Mouse (Mus musculus) hindbrain, embryonic 10.5 days (tissue): Measurements from ENCODE around the gene Lamc1. TPM values are rescaled to one million over a fixed set of nuclear protein-coding genes. Genes with fewer than 3 reads are reported as not detected.
"Not testable (repeated sequence)": the region's sequence is repeated elsewhere in the genome, so short reads cannot be mapped to it uniquely, and the experiment has no call there.

Source experiments
- DNase-seq: peaks from one replicate; pipeline ENCODE4 v3.0.0-alpha.2; 2017; ENCODE audit warnings: low spot score
- H3K27ac ChIP-seq: fragments of 300-500 bp; sonication (generic); 2 replicates; pipeline ENCODE4 v1.5.1; 2016; ENCODE audit warnings: mild to moderate bottlenecking, moderate library complexity
- H3K27me3 ChIP-seq: fragments of 300-500 bp; sonication (generic); 2 replicates; pipeline ENCODE4 v1.6.1; 2016; ENCODE audit warnings: mild to moderate bottlenecking; ENCODE audit not compliant: poor library complexity, insufficient read depth, severe bottlenecking
- H3K36me3 ChIP-seq: fragments of 300-500 bp; sonication (generic); 2 replicates; pipeline ENCODE4 v1.6.1; 2016; ENCODE audit warnings: mild to moderate bottlenecking, moderate library complexity
- H3K4me1 ChIP-seq: fragments of 300-500 bp; sonication (generic); replicated peaks from 2 replicates; pipeline ENCODE4 v1.6.1; 2016; ENCODE audit warnings: mild to moderate bottlenecking
- H3K4me3 ChIP-seq: fragments of 300-500 bp; sonication (generic); 2 replicates; pipeline ENCODE4 v1.5.1; 2016; ENCODE audit warnings: mild to moderate bottlenecking, moderate library complexity
- H3K9me3 ChIP-seq: fragments of 300-500 bp; sonication (generic); 2 replicates; pipeline ENCODE4 v1.6.1; 2016; ENCODE audit warnings: mild to moderate bottlenecking, moderate library complexity
- WGBS: fragments of 180-500 bp; shearing (Covaris S2); methylation state at CpG from one replicate; pipeline ENCODE4 v1.1.7; 2016; 5-methylcytosine and 5-hydroxymethylcytosine counted together
- polyA plus RNA-seq: library from polyadenylated mRNA; unstranded; fragments of >200 nt; fragmentation: Nextera tagmentation; extraction: Ambion mirVana; gene quantifications from 2 replicates; pipeline ENCODE4 v1.2.1, GENCODE M21; 2016

Gene Lamc1
- polyA plus RNA-seq, 1 experiment from 2014 or later, result 21.3 TPM

GRCm38 (mm10) chr1:153353736-153354430 lies 21.3 kb upstream of the Lamc1 start:
- H3K27ac ChIP-seq, result 0 out of 2 replicates have a peak overlapping the region, but pooled peaks have one; percentile 23
- H3K9me3 ChIP-seq, result no peaks in the 10 kb centered on the region
- 68% methylated on average over 18 of the region's 18 CpGs for WGBS
- no peaks in the 10 kb centered on the region for H3K27me3 ChIP-seq
- no peak overlapping the region for H3K4me3 ChIP-seq
- H3K4me1 ChIP-seq, result peaks cover 25% of the 10 kb centered on the region
- no peaks in the 10 kb centered on the region for H3K36me3 ChIP-seq
- no peak for DNase-seq

- H3K27me3 ChIP-seq, result no peaks in the 10 kb centered on the region
- H3K4me3 ChIP-seq, result no peak overlapping the region
- no peaks in the 10 kb centered on the region for H3K9me3 ChIP-seq
- WGBS, result 78% methylated on average over 4 of the region's 4 CpGs
- no peaks in the 10 kb centered on the region for H3K36me3 ChIP-seq
- peaks cover 27% of the 10 kb centered on the region for H3K4me1 ChIP-seq
- no peak overlapping the region for H3K27ac ChIP-seq
- no peak for DNase-seq
Measured at GRCm38 (mm10) chr1:153351034-153351433, 18.4 kb upstream of the Lamc1 start.

GRCm38 (mm10) chr1:153347726-153348125 lies 15.1 kb upstream of the Lamc1 start:
- Histone ChIP-seq H3K27ac (no peak overlapping the region), H3K4me1 (peaks cover 5% of the 10 kb centered on the region; the same call in 1 of the 2 replicates), H3K27me3 (no peaks in the 10 kb centered on the region), H3K9me3 (no peaks in the 10 kb centered on the region), H3K4me3 (no peak overlapping the region), H3K36me3 (no peaks in the 10 kb centered on the region)
- no peak for DNase-seq
- WGBS, result 55% methylated on average over 3 of the region's 3 CpGs

GRCm38 (mm10) chr1:153347040-153347439 lies 14.5 kb upstream of the Lamc1 start:
- no peak for DNase-seq
- H3K4me3 ChIP-seq, result no peak overlapping the region
- no peak overlapping the region for H3K27ac ChIP-seq
- H3K4me1 ChIP-seq, result peaks cover 5% of the 10 kb centered on the region; the same call in 1 of the 2 replicates
- no peaks in the 10 kb centered on the region for H3K36me3 ChIP-seq
- H3K9me3 ChIP-seq, result no peaks in the 10 kb centered on the region
- 95% methylated on average over 2 of the region's 2 CpGs for WGBS
- H3K27me3 ChIP-seq, result no peaks in the 10 kb centered on the region

- Histone ChIP-seq H3K9me3 (no peaks in the 10 kb centered on the region), H3K27ac (no peak overlapping the region), H3K4me3 (peak overlapping the region; percentile 39), H3K4me1 (peaks cover 5% of the 10 kb centered on the region; the same call in 1 of the 2 replicates), H3K36me3 (no peaks in the 10 kb centered on the region), H3K27me3 (no peaks in the 10 kb centered on the region)
- no peak for DNase-seq
- 64% methylated on average over 16 of the region's 16 CpGs for WGBS
Measured at GRCm38 (mm10) chr1:153345699-153346291, 13.2 kb upstream of the Lamc1 start.

- WGBS, result 90% methylated on average over 2 of the region's 2 CpGs
Measured at GRCm38 (mm10) chr1:153345002-153345401, 12.4 kb upstream of the Lamc1 start.

GRCm38 (mm10) chr1:153335451-153335850 lies 2.9 kb upstream of the Lamc1 start:
- H3K27me3 ChIP-seq, H3K9me3 ChIP-seq, H3K36me3 ChIP-seq, H3K4me3 ChIP-seq, H3K27ac ChIP-seq, DNase-seq: not testable (repeated sequence)
- WGBS, result 92% methylated on average over 10 of the region's 10 CpGs
- peaks cover 33% of the 10 kb centered on the region for H3K4me1 ChIP-seq

More at GRCm38 (mm10) chr1:153345002-153345401, 12.4 kb upstream of the Lamc1 start:
- H3K27ac ChIP-seq, result no peak overlapping the region
- H3K4me1 ChIP-seq, result peaks cover 5% of the 10 kb centered on the region; the same call in 1 of the 2 replicates
- H3K9me3 ChIP-seq, result no peaks in the 10 kb centered on the region
- no peak overlapping the region for H3K4me3 ChIP-seq
- no peak for DNase-seq
- H3K27me3 ChIP-seq, result no peaks in the 10 kb centered on the region
- no peaks in the 10 kb centered on the region for H3K36me3 ChIP-seq

- H3K27ac ChIP-seq, result peak overlapping the region; percentile 97
- no peaks in the 10 kb centered on the region for H3K27me3 ChIP-seq
- no peak for DNase-seq
- WGBS, result 10% methylated on average over 22 of the region's 22 CpGs
- peaks cover 44% of the 10 kb centered on the region for H3K4me1 ChIP-seq
- 0 out of 2 replicates have a peak, but pooled peaks cover 2% of the 10 kb centered on the region for H3K36me3 ChIP-seq
- H3K4me3 ChIP-seq, result peak overlapping the region; percentile 96
- no peaks in the 10 kb centered on the region for H3K9me3 ChIP-seq
Measured at GRCm38 (mm10) chr1:153333296-153334121, 923 bp upstream of the Lamc1 start.

- peaks cover 48% of the 10 kb centered on the region for H3K4me1 ChIP-seq
- H3K27ac ChIP-seq, result peak overlapping the region; percentile 97
Measured at GRCm38 (mm10) chr1:153331796-153332443, 666 bp downstream of the Lamc1 start.

GRCm38 (mm10) chr1:153331206-153331605 lies 1.4 kb downstream of the Lamc1 start:
- peaks cover 48% of the 10 kb centered on the region for H3K4me1 ChIP-seq
- peaks cover 9% of the 10 kb centered on the region for H3K36me3 ChIP-seq
- peak overlapping the region; percentile 97; the same call in 1 of the 2 replicates for H3K27ac ChIP-seq
- H3K9me3 ChIP-seq, result no peaks in the 10 kb centered on the region
- DNase-seq, result no peak
- H3K27me3 ChIP-seq, result no peaks in the 10 kb centered on the region
- WGBS, result under 1% methylated on average over 4 of the region's 4 CpGs
- H3K4me3 ChIP-seq, result peak overlapping the region; percentile 96

More at GRCm38 (mm10) chr1:153331796-153332443, 666 bp downstream of the Lamc1 start:
- Histone ChIP-seq H3K36me3 (0 out of 2 replicates have a peak, but pooled peaks cover 2% of the 10 kb centered on the region), H3K9me3 (no peaks in the 10 kb centered on the region), H3K4me3 (peak overlapping the region; percentile 96), H3K27me3 (no peaks in the 10 kb centered on the region)
- under 1% methylated on average over 42 of the region's 42 CpGs for WGBS
- DNase-seq, result peak; percentile 64

GRCm38 (mm10) chr1:153329306-153329705 lies 3.3 kb downstream of the Lamc1 start:
- no peaks in the 10 kb centered on the region for H3K27me3 ChIP-seq
- H3K4me1 ChIP-seq, result peaks cover 48% of the 10 kb centered on the region
- no peak overlapping the region for H3K27ac ChIP-seq
- WGBS, result 88% methylated on average over 6 of the region's 6 CpGs
- DNase-seq, result no peak
- H3K4me3 ChIP-seq, result no peak overlapping the region
- H3K36me3 ChIP-seq, result peaks cover 22% of the 10 kb centered on the region
- H3K9me3 ChIP-seq, result no peaks in the 10 kb centered on the region

GRCm38 (mm10) chr1:153327063-153327462 lies 5.5 kb downstream of the Lamc1 start:
- no peak overlapping the region for H3K27ac ChIP-seq
- H3K9me3 ChIP-seq, result no peaks in the 10 kb centered on the region
- H3K4me3 ChIP-seq, result no peak overlapping the region
- no peak for DNase-seq
- 87% methylated on average over 4 of the region's 4 CpGs for WGBS
- H3K36me3 ChIP-seq, result peaks cover 30% of the 10 kb centered on the region
- H3K27me3 ChIP-seq, result no peaks in the 10 kb centered on the region
- peaks cover 35% of the 10 kb centered on the region for H3K4me1 ChIP-seq
